Mouse (Mus musculus) thymus, adult 2 months (tissue): ENCODE data around the gene Dlgap1.

Source experiments
- CTCF ChIP-seq: fragments of 200-500 bp; IDR thresholded peaks from 2 replicates; pipeline ENCODE4 v1.5.1; 2012; ENCODE audit warnings: mild to moderate bottlenecking, control low read depth, low read length, moderate library complexity, borderline replicate concordance; ENCODE audit not compliant: control insufficient read depth, poor library complexity, insufficient read depth; ENCODE audit errors: extremely low read depth
- POLR2A ChIP-seq: fragments of 200-500 bp; IDR thresholded peaks from 2 replicates; pipeline ENCODE4 v1.6.1; 2012; ENCODE audit warnings: mild to moderate bottlenecking, low read length, control low read depth, moderate library complexity; ENCODE audit not compliant: control insufficient read depth, poor library complexity, insufficient read depth; ENCODE audit errors: extremely low read depth

GRCm38 (mm10) chr17:70832544-70832943 lies 863.7 kb downstream of the Dlgap1 start:
- TF ChIP-seq CTCF = no peak
- TF ChIP-seq POLR2A = no peak
